Mouse (Mus musculus) kidney, adult 8-10 months (tissue): ENCODE results near the gene Gimap4.

Experiments used
- DNase-seq, 2 experiments: peaks; one replicate each; pipeline ENCODE4 v3.0.0; 2022

Gimap4 gene

DNA sequence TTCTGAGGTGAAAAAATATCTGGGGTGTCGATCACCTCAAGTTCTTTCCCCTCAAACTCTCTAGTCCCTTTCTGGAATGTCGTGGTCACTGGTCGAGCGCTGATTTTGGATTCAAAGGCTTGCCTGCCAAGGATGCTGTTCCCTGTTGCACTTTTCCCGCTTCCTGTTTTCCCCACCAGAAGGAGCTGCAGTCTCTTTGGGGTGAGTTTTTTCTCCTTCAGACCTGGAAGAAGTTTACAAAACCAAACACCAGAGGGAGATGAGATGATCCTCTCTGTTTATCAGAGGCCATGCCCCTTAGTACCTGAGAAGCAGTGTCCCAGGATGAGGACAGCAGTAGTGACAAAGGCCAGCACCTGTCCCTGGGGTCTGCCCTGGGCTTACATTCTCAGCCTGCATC, 18.3 kb downstream of the Gimap4 start:
- DNase-seq: no peak

DNA sequence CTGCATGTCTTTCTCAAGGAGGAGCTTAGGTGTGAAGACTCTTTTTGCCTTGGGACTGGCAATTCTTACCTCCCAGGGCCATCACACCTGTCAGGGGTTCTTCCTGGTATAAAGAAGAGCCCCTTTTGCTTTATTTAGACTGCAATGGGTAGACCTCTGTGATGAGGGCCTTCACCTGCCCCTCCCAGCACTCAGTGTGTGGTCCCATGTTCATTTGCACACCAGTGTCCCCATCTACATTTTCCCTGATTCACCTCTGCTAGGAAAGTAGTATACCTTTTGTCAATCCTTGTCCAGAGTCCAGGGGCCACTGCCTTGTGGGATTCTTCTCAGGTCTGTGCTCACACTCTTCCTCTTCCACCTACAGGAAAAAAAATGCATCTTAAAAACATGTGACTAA, 19.8 kb downstream of the Gimap4 start:
- DNase-seq: no peak

DNA sequence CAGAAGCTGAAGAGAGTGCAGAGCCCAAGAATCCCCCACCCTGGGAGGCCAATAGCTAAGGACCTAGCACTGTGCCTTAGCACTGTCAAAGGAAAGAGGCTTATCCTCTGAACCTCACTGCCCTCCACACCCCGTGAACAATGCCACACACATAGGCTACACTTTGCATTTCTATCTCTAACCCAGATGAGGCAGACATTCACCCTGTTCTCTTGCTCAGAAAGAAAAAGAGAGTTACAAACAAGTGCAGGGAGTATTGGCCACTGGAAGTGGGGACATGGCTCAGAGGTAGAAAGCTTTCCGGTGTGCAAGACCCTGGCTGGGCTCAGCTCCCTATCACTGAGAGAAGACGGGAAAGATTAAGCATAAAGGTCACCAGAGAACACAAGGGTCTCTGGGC, 21.8 kb downstream of the Gimap4 start:
- no peak for DNase-seq

DNA sequence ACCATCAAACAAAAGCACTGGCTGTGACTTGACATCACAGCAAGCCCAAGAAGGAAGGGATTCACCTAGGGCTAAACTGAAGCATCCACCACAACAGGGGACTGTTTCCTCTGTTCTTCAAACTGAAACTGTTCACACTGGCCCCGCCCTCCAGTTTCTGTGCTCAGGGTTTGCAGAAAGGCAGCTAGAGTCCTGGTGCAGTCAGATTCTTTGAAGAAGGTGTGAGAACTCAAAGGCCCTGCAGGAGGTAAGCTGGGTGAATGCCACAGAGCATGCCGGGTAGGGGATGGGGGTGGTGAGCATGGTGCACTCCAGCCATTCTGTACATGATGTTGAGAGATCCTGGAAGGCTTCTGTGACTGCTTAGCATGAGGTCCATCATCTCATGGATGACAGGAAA, 34.1 kb downstream of the Gimap4 start, which contains the start of the genes Gm28053 and Gimap7:
TSS of gene Gm28053 (plus strand) at position 153 of the 400 bp plus-strand sequence.
TSS of gene Gimap7 (plus strand) at position 167 of the 400 bp plus-strand sequence.
- DNase-seq: no peak

- DNase-seq: no peak
These were observed 36.0 kb downstream of the Gimap4 start for GRCm38 (mm10) chr6:48720326-48720725.

DNA sequence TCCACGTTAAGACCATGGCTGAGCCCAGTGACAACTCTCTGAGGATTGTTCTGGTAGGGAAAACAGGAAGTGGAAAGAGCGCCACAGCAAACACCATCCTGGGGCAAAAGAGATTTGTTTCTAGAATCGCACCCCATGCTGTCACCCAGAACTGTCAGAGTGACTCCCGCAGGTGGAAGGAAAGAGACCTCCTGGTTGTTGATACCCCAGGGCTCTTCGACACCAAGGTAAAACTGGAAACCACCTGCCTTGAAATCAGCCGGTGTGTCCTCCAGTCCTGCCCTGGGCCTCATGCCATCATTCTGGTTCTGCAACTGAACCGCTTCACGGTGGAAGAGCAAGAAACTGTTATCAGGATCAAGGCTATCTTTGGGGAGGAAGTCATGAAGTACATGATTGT, 39.1 kb downstream of the Gimap4 start:
- DNase-seq: no peak

DNA sequence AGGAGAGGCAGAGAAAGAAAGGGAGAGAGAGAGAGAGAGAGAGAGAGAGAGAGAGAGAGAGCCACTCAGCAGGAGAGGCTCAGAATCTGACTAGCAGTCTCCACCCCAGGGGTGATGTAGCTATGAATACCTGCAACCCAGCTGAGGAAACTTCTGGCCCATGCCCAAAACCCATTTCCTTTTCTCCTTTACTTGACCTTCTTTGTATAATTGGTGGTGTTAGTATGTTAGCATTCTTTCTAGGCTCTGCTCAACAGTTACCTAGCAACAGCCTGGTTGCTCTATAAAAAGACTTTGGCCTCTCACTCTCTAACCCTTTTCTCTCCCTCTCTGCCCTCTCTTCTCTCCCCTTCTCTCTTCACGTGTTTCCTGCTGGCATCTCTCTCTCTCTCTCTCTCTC, 41.1 kb downstream of the Gimap4 start:
- DNase-seq: peak; percentile 90 to 97

- no peak for DNase-seq
These were observed 43.4 kb downstream of the Gimap4 start for GRCm38 (mm10) chr6:48727761-48728160.

DNA sequence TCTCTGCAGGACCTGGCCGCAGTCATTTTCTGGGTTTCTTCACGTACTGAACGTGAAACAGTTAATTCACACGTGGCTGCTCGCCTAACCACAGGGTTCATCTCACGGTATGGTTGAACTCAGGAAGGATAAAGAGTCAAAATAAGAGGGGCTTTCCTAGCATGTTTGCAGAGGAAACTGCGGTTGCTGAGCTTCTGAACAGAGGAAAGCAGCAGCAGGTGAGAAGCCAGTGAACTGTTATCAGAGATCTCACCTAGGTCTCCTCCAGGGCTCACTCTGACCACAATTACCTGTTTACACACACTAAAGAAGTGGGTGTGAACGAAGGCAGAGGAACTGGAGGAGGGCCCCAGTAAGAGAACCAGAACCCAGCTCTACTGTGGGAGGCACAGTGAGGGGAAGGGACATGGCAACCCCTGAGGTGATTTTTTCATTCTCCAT, 48.5 kb downstream of the Gimap4 start:
- DNase-seq: no peak

GRCm38 (mm10) chr6:48733660-48734059, 49.3 kb downstream of the Gimap4 start:
- DNase-seq: no peak

GRCm38 (mm10) chr6:48737053-48737452, 52.7 kb downstream of the Gimap4 start:
- no peak for DNase-seq

DNA sequence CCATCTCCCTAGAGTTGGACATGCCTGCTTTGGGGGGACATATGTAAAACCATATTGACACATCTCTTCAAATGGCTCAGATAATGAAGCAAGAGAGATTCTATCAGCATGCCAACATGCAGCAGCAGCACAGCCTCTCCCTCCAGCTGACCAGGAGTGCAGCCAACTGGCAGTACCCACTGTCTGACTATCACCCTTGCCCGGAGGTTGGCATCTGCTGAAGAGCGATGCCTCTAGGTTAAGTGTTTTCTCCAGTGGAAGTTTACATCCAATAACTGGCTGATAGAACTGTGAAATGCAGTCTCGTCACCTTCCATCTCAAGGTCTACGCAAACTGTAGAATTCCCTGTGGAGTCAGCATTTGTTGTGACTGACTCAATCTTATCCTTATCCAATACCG, 53.3 kb downstream of the Gimap4 start:
- no peak for DNase-seq

DNA sequence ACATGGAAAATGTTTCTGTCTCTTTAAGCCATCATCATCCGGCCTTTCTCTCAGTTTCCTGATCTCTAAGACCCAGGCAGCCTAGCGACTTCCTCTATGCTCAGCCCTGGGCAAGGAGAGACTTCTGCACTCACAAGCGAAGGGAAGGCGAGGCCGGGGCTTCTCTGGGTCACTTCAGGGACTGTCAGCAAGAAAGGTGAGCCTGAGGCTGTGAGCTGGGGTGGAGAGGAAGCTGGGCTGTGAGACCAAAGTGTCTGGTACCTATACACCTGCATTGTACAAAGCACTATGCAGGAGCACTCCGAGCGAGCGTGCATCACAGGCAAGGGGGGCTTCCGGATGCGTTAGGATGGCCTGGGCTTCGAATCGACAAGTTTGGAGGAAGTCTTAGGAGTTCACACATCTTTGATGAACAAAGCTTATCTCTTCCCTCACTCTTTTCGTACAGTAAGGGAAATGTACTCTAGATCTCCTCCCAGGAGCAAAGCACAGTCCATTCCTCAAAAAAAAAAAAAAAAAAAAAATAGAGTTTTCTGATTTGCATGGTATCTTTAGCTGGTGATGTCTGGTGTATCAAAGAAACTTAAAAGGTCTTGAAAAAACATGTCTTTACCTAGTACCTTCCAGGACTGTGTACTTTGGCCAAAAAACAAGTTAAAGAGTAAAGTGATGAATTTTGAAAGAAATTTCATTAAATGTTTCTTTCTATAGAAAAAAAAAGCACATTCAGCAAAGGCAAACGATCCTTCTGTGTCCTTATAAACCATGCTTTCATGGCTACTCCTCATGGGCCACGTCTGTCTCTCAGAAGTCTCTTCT, 54.8 kb downstream of the Gimap4 start, which contains the start of gene Gimap1:
TSS of gene Gimap1 (plus strand) at position 94 of the 819 bp plus-strand sequence.
- peak in 1 of 2 experiments; percentile 49 for DNase-seq

- DNase-seq: no peak
These were observed 55.4 kb downstream of the Gimap4 start for GRCm38 (mm10) chr6:48739780-48740055.

DNA sequence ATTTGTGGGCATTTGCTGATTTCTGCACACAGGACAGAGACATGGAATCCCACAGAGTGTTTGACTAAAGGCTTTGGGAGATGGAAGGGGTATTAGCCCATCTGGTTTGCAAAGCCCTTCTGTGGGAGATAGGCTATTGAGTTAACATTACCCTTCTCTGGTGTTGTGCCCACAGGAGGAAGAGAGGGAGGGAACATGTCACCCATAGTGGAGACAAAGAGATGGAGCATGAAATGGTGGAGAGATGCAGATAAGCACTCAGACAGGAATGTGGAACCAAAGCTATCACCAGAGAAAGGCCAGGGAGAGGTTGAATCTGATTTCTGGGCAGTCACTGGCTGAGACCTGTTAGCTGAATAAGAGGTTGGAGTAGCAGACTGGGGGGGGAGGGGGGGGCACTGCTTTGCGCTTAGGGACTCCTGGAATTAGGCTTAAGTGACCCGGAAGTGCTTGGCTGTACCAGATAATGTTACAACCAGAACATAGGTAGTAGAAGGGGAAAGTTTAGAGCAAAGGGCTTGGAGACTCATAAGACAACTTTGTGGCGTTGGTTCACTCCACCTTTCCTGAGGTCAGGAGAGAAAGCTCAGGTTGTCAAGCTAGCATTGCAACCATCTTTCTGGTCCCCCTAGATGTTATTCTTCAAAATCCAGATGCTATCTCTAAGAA, 56.3 kb downstream of the Gimap4 start:
- DNase-seq: no peak

DNA sequence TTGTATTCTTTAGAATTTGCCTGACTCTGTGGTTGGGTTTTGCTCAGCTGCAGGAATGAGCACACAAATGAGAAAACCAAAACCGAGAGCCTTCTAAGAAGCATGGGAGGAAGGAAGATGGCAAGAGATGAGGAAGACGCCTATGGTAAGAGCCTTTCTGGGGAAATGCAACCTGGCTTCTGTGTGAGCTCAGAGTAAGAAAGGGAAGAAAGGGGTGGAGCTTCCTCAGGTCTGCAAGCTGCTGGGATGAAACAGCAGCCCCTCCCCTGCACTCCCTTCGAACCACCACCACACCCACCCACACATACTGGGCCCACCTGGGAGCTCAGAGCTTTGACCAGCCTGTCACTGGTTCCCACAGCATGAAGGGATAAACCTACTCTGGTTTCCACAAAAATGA, 56.9 kb downstream of the Gimap4 start:
- DNase-seq: peak in 1 of 2 experiments; percentile 19
